Mouse (Mus musculus) monocyte, adult 5-6 weeks (primary cell): ENCODE data around the gene Drc1. TPM values are rescaled to one million over a fixed set of nuclear protein-coding genes. Genes with fewer than 3 reads are reported as not detected.

Source experiments
- ATAC-seq: fragments of 153-309, 156-312 bp; replicated peaks from 2 replicates; pipeline ENCODE4 v1.8.0; 2017; ENCODE audit warnings: mild to moderate bottlenecking; ENCODE audit not compliant: low TSS enrichment, insufficient number of reproducible peaks, severe bottlenecking, poor library complexity, low FRiP score
- total RNA-seq: library from RNA; stranded (forward); fragments of 200-1000, 200-491, 200-594 nt; gene quantifications from 3 replicates; pipeline ENCODE4 v1.2.3, GENCODE M21; 2017

Gene Drc1
- total RNA-seq, 1 experiment from 2014 or later: not detected

- ATAC-seq: no peak
Measured at GRCm38 (mm10) chr5:30280864-30281263, 324 bp upstream of the Drc1 start.

- ATAC-seq: no peak
Measured at GRCm38 (mm10) chr5:30285944-30286799, 5.0 kb downstream of the Drc1 start.

GRCm38 (mm10) chr5:30287106-30287882 is 6.1 kb downstream of the Drc1 start:
- ATAC-seq: no peak

- ATAC-seq: no peak
Measured at GRCm38 (mm10) chr5:30340815-30341214, 59.6 kb downstream of the Drc1 start.

- no peak for ATAC-seq
Measured at GRCm38 (mm10) chr5:30341601-30342365, 60.6 kb downstream of the Drc1 start.

- no peak for ATAC-seq
Measured at GRCm38 (mm10) chr5:30342601-30343015, 61.4 kb downstream of the Drc1 start.

GRCm38 (mm10) chr5:30343107-30343506 is 61.9 kb downstream of the Drc1 start:
- no peak; the same call in 1 of the 2 replicates for ATAC-seq

- ATAC-seq: no peak; the same call in 1 of the 2 replicates
Measured at GRCm38 (mm10) chr5:30343886-30344285, 62.7 kb downstream of the Drc1 start.

GRCm38 (mm10) chr5:30353605-30354004 is 72.4 kb downstream of the Drc1 start:
- no peak for ATAC-seq

GRCm38 (mm10) chr5:30355114-30355513 is 73.9 kb downstream of the Drc1 start:
- ATAC-seq: no peak

GRCm38 (mm10) chr5:30355559-30356159 is 74.5 kb downstream of the Drc1 start:
- ATAC-seq: no peak

GRCm38 (mm10) chr5:30356647-30357046 is 75.5 kb downstream of the Drc1 start:
- ATAC-seq: no peak

- no peak for ATAC-seq
Measured at GRCm38 (mm10) chr5:30358436-30359099, 77.4 kb downstream of the Drc1 start.

GRCm38 (mm10) chr5:30367405-30367804 is 86.2 kb downstream of the Drc1 start:
- ATAC-seq: no peak

GRCm38 (mm10) chr5:30369426-30369825 is 88.2 kb downstream of the Drc1 start:
- ATAC-seq: peak; percentile 87

- ATAC-seq: no peak
Measured at GRCm38 (mm10) chr5:30382876-30383275, 101.7 kb downstream of the Drc1 start.

- no peak for ATAC-seq
Measured at GRCm38 (mm10) chr5:30387726-30388125, 106.5 kb downstream of the Drc1 start.

- ATAC-seq: no peak
Measured at GRCm38 (mm10) chr5:30389836-30390235, 108.6 kb downstream of the Drc1 start.
